Mouse (Mus musculus) lung, embryonic 14.5 days (tissue): ENCODE measurements around the gene Lrrtm1. TPM values are rescaled to one million over a fixed set of nuclear protein-coding genes. Genes with fewer than 3 reads are reported as not detected.

Experiments
- ATAC-seq: fragments of 200-750 bp; cut with Nextera tagmentation; 2 replicates; pipeline ENCODE4 v1.8.0; 2017; ENCODE audit warnings: mild to moderate bottlenecking, moderate TSS enrichment, moderate library complexity; ENCODE audit not compliant: insufficient read depth
- DNase-seq: peaks from one replicate; pipeline ENCODE4 v3.0.0-alpha.2; 2015
- H3K27ac ChIP-seq: fragments of 300-500 bp; sonication (generic); 2 replicates; pipeline ENCODE4 v1.5.1; 2014; ENCODE audit warnings: low read depth, mild to moderate bottlenecking, moderate library complexity
- H3K27me3 ChIP-seq: fragments of 300-500 bp; sonication (generic); 2 replicates; pipeline ENCODE4 v1.6.1; 2014; ENCODE audit warnings: low read length, control low read depth; ENCODE audit not compliant: insufficient read depth
- H3K36me3 ChIP-seq: fragments of 300-500 bp; sonication (generic); 2 replicates; pipeline ENCODE4 v1.6.1; 2014; ENCODE audit warnings: control low read depth; ENCODE audit not compliant: insufficient read depth
- H3K4me1 ChIP-seq: fragments of 300-500 bp; sonication (generic); 2 replicates; pipeline ENCODE4 v1.6.1; 2014; ENCODE audit warnings: antibody characterized with exemption, control low read depth; ENCODE audit not compliant: insufficient read depth
- H3K4me2 ChIP-seq: fragments of 300-500 bp; sonication (generic); 2 replicates; pipeline ENCODE4 v1.6.1; 2014; ENCODE audit warnings: mild to moderate bottlenecking
- H3K4me3 ChIP-seq: fragments of 300-500 bp; sonication (generic); 2 replicates; pipeline ENCODE4 v1.5.1; 2014; ENCODE audit warnings: low read depth, low read length
- H3K9ac ChIP-seq: fragments of 300-500 bp; sonication (generic); 2 replicates; pipeline ENCODE4 v1.6.1; 2014
- H3K9me3 ChIP-seq: fragments of 300-500 bp; sonication (generic); 2 replicates; pipeline ENCODE4 v1.6.1; 2016; ENCODE audit warnings: low read depth, low read length, control low read depth
- CTCF ChIP-seq: IDR thresholded peaks from 2 replicates; pipeline ENCODE4 v1.5.1; 2016; ENCODE audit warnings: antibody characterized with exemption, low read depth
- WGBS: fragments of 180-500 bp; shearing (Covaris S2); extraction: QIAGEN DNeasy Blood & Tissue Kit; methylation state at CpG from one replicate; pipeline ENCODE4 v1.1.7; 2014; 5-methylcytosine and 5-hydroxymethylcytosine counted together
- polyA plus RNA-seq: library from polyadenylated mRNA; unstranded; fragments of >200 nt; fragmentation: Nextera tagmentation; extraction: Ambion mirVana; gene quantifications from 2 replicates; pipeline ENCODE4 v1.2.1, GENCODE M21; 2014

The Lrrtm1 gene
- polyA plus RNA-seq, 1 experiment from 2014 or later, result 0.50 TPM

DNA sequence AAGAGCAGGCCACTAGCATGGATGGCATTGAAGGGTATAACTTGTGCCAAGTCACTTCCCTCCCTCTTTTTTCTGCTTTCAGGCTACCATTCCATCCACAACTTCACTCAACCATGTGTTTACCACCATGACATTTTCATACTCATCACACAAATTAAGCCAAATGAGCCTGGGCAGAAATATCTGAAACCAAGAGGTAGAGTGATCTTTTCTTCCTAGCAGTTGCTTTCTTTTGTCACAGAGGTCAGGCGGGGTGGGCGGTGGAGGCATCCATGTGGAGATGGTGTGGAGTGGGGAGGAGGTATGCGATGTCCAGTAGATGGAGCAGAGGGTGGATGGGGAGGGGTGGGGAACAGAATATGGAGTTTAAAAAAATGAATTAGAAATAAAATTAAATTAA, 64.3 kb downstream of the Lrrtm1 start:
- TF ChIP-seq CTCF, result no peak
- Histone ChIP-seq H3K9me3 (no peaks in the 10 kb centered on the region), H3K9ac (no peak overlapping the region), H3K4me3 (no peak overlapping the region), H3K36me3 (no peaks in the 10 kb centered on the region), H3K4me1 (no peaks in the 10 kb centered on the region), H3K27ac (no peak overlapping the region), H3K4me2 (no peak overlapping the region), H3K27me3 (no peaks in the 10 kb centered on the region)
- DNase-seq (no peak), ATAC-seq (no peak)
- WGBS, result 91% methylated on average over 3 of the region's 3 CpGs
